Mouse (Mus musculus): ENCODE measurements around the gene Gpr141. TPM values are rescaled to one million over a fixed set of nuclear protein-coding genes. Genes with fewer than 3 reads are reported as not detected.

The Gpr141 gene
- polyA plus RNA-seq, 1 experiment, result 0.02 TPM

- no peaks in the 10 kb centered on the region for H3K27me3 ChIP-seq (ENCODE audit: control insufficient read depth, insufficient read depth, low read length)
- no peak overlapping the region for H3K27ac ChIP-seq (ENCODE audit: control insufficient read depth, insufficient read depth, low read depth, low read length)
- no peak overlapping the region for H3K4me3 ChIP-seq (ENCODE audit: control insufficient read depth, low read depth, low read length)
- TF ChIP-seq POLR2A (IDR thresholded peaks at IDR 0.05; ENCODE audit: control insufficient read depth, low read depth, low read length), result no peak
- TF ChIP-seq CTCF (IDR thresholded peaks at IDR 0.05; ENCODE audit: control insufficient read depth, insufficient read depth, insufficient replicate concordance, low read depth, low read length), result no peak
- no peaks in the 10 kb centered on the region for H3K4me1 ChIP-seq (ENCODE audit: control insufficient read depth, insufficient read depth, low read length)
- H3K36me3 ChIP-seq (ENCODE audit: control insufficient read depth, insufficient read depth, low read length), result no peaks in the 10 kb centered on the region
Measured at GRCm38 (mm10) chr13:19734597-19734996, 89.5 kb downstream of the Gpr141 start.

GRCm38 (mm10) chr13:19730826-19731225, 93.2 kb downstream of the Gpr141 start:
- Histone ChIP-seq H3K36me3 (ENCODE audit: control insufficient read depth, insufficient read depth, low read length) (no peaks in the 10 kb centered on the region), H3K4me1 (ENCODE audit: control insufficient read depth, insufficient read depth, low read length) (no peaks in the 10 kb centered on the region), H3K27ac (ENCODE audit: control insufficient read depth, insufficient read depth, low read depth, low read length) (no peak overlapping the region), H3K27me3 (ENCODE audit: control insufficient read depth, insufficient read depth, low read length) (no peaks in the 10 kb centered on the region), H3K4me3 (ENCODE audit: control insufficient read depth, low read depth, low read length) (no peak overlapping the region)
- TF ChIP-seq POLR2A (IDR thresholded peaks at IDR 0.05; ENCODE audit: control insufficient read depth, low read depth, low read length) (no peak), CTCF (IDR thresholded peaks at IDR 0.05; ENCODE audit: control insufficient read depth, insufficient read depth, insufficient replicate concordance, low read depth, low read length) (no peak)

GRCm38 (mm10) chr13:19718954-19719353, 105.1 kb downstream of the Gpr141 start:
- Histone ChIP-seq H3K27me3 (ENCODE audit: control insufficient read depth, insufficient read depth, low read length) (no peaks in the 10 kb centered on the region), H3K4me1 (ENCODE audit: control insufficient read depth, insufficient read depth, low read length) (no peaks in the 10 kb centered on the region), H3K27ac (ENCODE audit: control insufficient read depth, insufficient read depth, low read depth, low read length) (no peak overlapping the region), H3K4me3 (ENCODE audit: control insufficient read depth, low read depth, low read length) (no peak overlapping the region), H3K36me3 (ENCODE audit: control insufficient read depth, insufficient read depth, low read length) (no peaks in the 10 kb centered on the region)
- no peak for TF ChIP-seq CTCF (IDR thresholded peaks at IDR 0.05; ENCODE audit: control insufficient read depth, insufficient read depth, insufficient replicate concordance, low read depth, low read length)
- no peak for TF ChIP-seq POLR2A (IDR thresholded peaks at IDR 0.05; ENCODE audit: control insufficient read depth, low read depth, low read length)

- H3K27me3 ChIP-seq (ENCODE audit: control insufficient read depth, insufficient read depth, low read length), result no peaks in the 10 kb centered on the region
- H3K4me1 ChIP-seq (ENCODE audit: control insufficient read depth, insufficient read depth, low read length), result no peaks in the 10 kb centered on the region
- no peaks in the 10 kb centered on the region for H3K36me3 ChIP-seq (ENCODE audit: control insufficient read depth, insufficient read depth, low read length)
- no peak for TF ChIP-seq CTCF (IDR thresholded peaks at IDR 0.05; ENCODE audit: control insufficient read depth, insufficient read depth, insufficient replicate concordance, low read depth, low read length)
- TF ChIP-seq POLR2A (IDR thresholded peaks at IDR 0.05; ENCODE audit: control insufficient read depth, low read depth, low read length), result no peak
- H3K27ac ChIP-seq (ENCODE audit: control insufficient read depth, insufficient read depth, low read depth, low read length), result no peak overlapping the region
- no peak overlapping the region for H3K4me3 ChIP-seq (ENCODE audit: control insufficient read depth, low read depth, low read length)
Measured at GRCm38 (mm10) chr13:19717201-19717600, 106.9 kb downstream of the Gpr141 start.

GRCm38 (mm10) chr13:19703806-19704205, 120.3 kb downstream of the Gpr141 start:
- H3K4me1 ChIP-seq (ENCODE audit: control insufficient read depth, insufficient read depth, low read length), result peaks cover 5% of the 10 kb centered on the region
- no peak overlapping the region for H3K27ac ChIP-seq (ENCODE audit: control insufficient read depth, insufficient read depth, low read depth, low read length)
- no peak overlapping the region for H3K4me3 ChIP-seq (ENCODE audit: control insufficient read depth, low read depth, low read length)
- no peak for TF ChIP-seq POLR2A (IDR thresholded peaks at IDR 0.05; ENCODE audit: control insufficient read depth, low read depth, low read length)
- no peaks in the 10 kb centered on the region for H3K27me3 ChIP-seq (ENCODE audit: control insufficient read depth, insufficient read depth, low read length)
- H3K36me3 ChIP-seq (ENCODE audit: control insufficient read depth, insufficient read depth, low read length), result no peaks in the 10 kb centered on the region

GRCm38 (mm10) chr13:19701443-19702078, 122.5 kb downstream of the Gpr141 start:
- Histone ChIP-seq H3K36me3 (ENCODE audit: control insufficient read depth, insufficient read depth, low read length) (no peaks in the 10 kb centered on the region), H3K4me1 (ENCODE audit: control insufficient read depth, insufficient read depth, low read length) (peaks cover 13% of the 10 kb centered on the region), H3K27me3 (ENCODE audit: control insufficient read depth, insufficient read depth, low read length) (no peaks in the 10 kb centered on the region), H3K4me3 (ENCODE audit: control insufficient read depth, low read depth, low read length) (peak overlapping the region; percentile 45), H3K27ac (ENCODE audit: control insufficient read depth, insufficient read depth, low read depth, low read length) (no peak overlapping the region; the same call in 1 of the 2 replicates)
- TF ChIP-seq CTCF (IDR thresholded peaks at IDR 0.05; ENCODE audit: control insufficient read depth, insufficient read depth, insufficient replicate concordance, low read depth, low read length), result no peak
- peak; percentile 92; the same call in 1 of the 2 replicates for TF ChIP-seq POLR2A (IDR thresholded peaks at IDR 0.05; ENCODE audit: control insufficient read depth, low read depth, low read length)

- peak overlapping the region; percentile 45 for H3K4me3 ChIP-seq (ENCODE audit: control insufficient read depth, low read depth, low read length)
- no peaks in the 10 kb centered on the region for H3K36me3 ChIP-seq (ENCODE audit: control insufficient read depth, insufficient read depth, low read length)
- no peaks in the 10 kb centered on the region for H3K27me3 ChIP-seq (ENCODE audit: control insufficient read depth, insufficient read depth, low read length)
- peak overlapping the region; percentile 48 for H3K27ac ChIP-seq (ENCODE audit: control insufficient read depth, insufficient read depth, low read depth, low read length)
- TF ChIP-seq CTCF (IDR thresholded peaks at IDR 0.05; ENCODE audit: control insufficient read depth, insufficient read depth, insufficient replicate concordance, low read depth, low read length), result no peak
- TF ChIP-seq POLR2A (IDR thresholded peaks at IDR 0.05; ENCODE audit: control insufficient read depth, low read depth, low read length), result no peak
- H3K4me1 ChIP-seq (ENCODE audit: control insufficient read depth, insufficient read depth, low read length), result peaks cover 14% of the 10 kb centered on the region
Measured at GRCm38 (mm10) chr13:19700733-19701442, 123.2 kb downstream of the Gpr141 start.

Other genes with a start within 250 kb of the Gpr141 start
- gene Epdr1, start 204.3 kb downstream of the Gpr141 start, polyA plus RNA-seq (2012; rRNA removed), result 0.41 and 0.56 TPM in 2 replicates
- 0.60 TPM in 1 of 2 replicates, not detected in the other for gene Sfrp4, start 201.2 kb downstream of the Gpr141 start, polyA plus RNA-seq (2012; rRNA removed)
- gene Nme8, start 126.5 kb downstream of the Gpr141 start, polyA plus RNA-seq (2012; rRNA removed), result 42.4 and 47.5 TPM in 2 replicates